ENCODE assay signal across 26 mouse cellular contexts in genomic region chr4:100298566-100298965, GRCm38 (mm10).
DNase-seq lines count a peak whose midpoint lies in the region; ATAC-seq lines count a peak whose summit lies in the region.
"Had no signal": no experiment of that assay in that cellular context is flagged by ENCODE, and none has a peak within 500 bp of the region (broad histone marks: within the 10 kb centered on the region; RNA-seq: fewer than 3 reads in every experiment).

No protein-coding gene starts in this region.

- H3K4me1 ChIP-seq in heart, embryonic 13.5 days, result peaks cover 68% of the 10 kb centered on the region
- peaks cover 39% of the 10 kb centered on the region for H3K4me1 ChIP-seq in heart, embryonic 16.5 days (ENCODE audit: control insufficient read depth, insufficient read depth, low read length)
- peaks cover 17% of the 10 kb centered on the region for H3K4me1 ChIP-seq in heart, embryonic 11.5 days (ENCODE audit: control insufficient read depth, insufficient read depth, low read length)

- peak overlapping the region; percentile 67; the same call in 1 of the 2 replicates for H3K27ac ChIP-seq in heart, embryonic 13.5 days (replicated peaks)
- H3K27ac ChIP-seq in heart, embryonic 16.5 days (ENCODE audit: low read length), result peak overlapping the region; percentile 73; the same call in 1 of the 2 replicates
- H3K27ac ChIP-seq in heart, embryonic 11.5 days (ENCODE audit: low read depth, low read length), result no peak overlapping the region
- H3K27ac ChIP-seq: embryonic facial prominence, embryonic 12.5 days; embryonic facial prominence, embryonic 15.5 days; hindbrain, embryonic 14.5 days; hindbrain, postnatal 0 days had no signal

- no peak for ATAC-seq in heart, embryonic 13.5 days (ENCODE audit: extremely low read depth, insufficient number of reproducible peaks, low FRiP score, low TSS enrichment)
- ATAC-seq in heart, embryonic 16.5 days (replicated peaks; ENCODE audit: extremely low read depth, insufficient read depth, low FRiP score), result no peak
- no peak for ATAC-seq in heart, embryonic 11.5 days (replicated peaks; ENCODE audit: insufficient number of reproducible peaks, low FRiP score, low TSS enrichment)
- ATAC-seq: forebrain, embryonic 14.5 days; forebrain, postnatal 0 days; hindbrain, postnatal 0 days; inflammation-experienced regulatory T-cells, adult 6 months; intestine, embryonic 16.5 days; Patski had no signal

- H3K4me2 ChIP-seq in heart, embryonic 13.5 days, result no peak overlapping the region
- no peak overlapping the region for H3K4me2 ChIP-seq in heart, embryonic 16.5 days (ENCODE audit: low read depth, low read length)
- no peak overlapping the region for H3K4me2 ChIP-seq in heart, embryonic 11.5 days
- H3K4me2 ChIP-seq: embryonic facial prominence, embryonic 12.5 days; embryonic facial prominence, embryonic 15.5 days; hindbrain, embryonic 14.5 days had no signal

- no peaks in the 10 kb centered on the region for H3K9me3 ChIP-seq in heart, embryonic 13.5 days
- H3K9me3 ChIP-seq in heart, embryonic 16.5 days (replicated peaks; ENCODE audit: control insufficient read depth, low read length), result no peaks in the 10 kb centered on the region
- H3K9me3 ChIP-seq in heart, embryonic 11.5 days (replicated peaks; ENCODE audit: control insufficient read depth, low read length), result no peaks in the 10 kb centered on the region
- H3K9me3 ChIP-seq: embryonic facial prominence, embryonic 12.5 days; embryonic facial prominence, embryonic 15.5 days had no signal

- 0 out of 2 replicates have a peak, but pooled peaks cover 22% of the 10 kb centered on the region for H3K27me3 ChIP-seq in heart, embryonic 13.5 days (replicated peaks)
- H3K27me3 ChIP-seq in heart, embryonic 16.5 days (ENCODE audit: control insufficient read depth, insufficient read depth, low read length), result no peaks in the 10 kb centered on the region
- peaks cover 9% of the 10 kb centered on the region for H3K27me3 ChIP-seq in heart, embryonic 11.5 days (ENCODE audit: control insufficient read depth, insufficient read depth, low read length)
- H3K27me3 ChIP-seq: CH12.LX; embryonic facial prominence, embryonic 12.5 days; embryonic facial prominence, embryonic 15.5 days; Patski had no signal

- no peaks in the 10 kb centered on the region for H3K36me3 ChIP-seq in heart, embryonic 13.5 days
- no peaks in the 10 kb centered on the region for H3K36me3 ChIP-seq in heart, embryonic 16.5 days (ENCODE audit: control insufficient read depth, insufficient read depth)
- H3K36me3 ChIP-seq in heart, embryonic 11.5 days (ENCODE audit: control insufficient read depth, insufficient read depth, low read length), result no peaks in the 10 kb centered on the region
- H3K36me3 ChIP-seq: embryonic facial prominence, embryonic 12.5 days; embryonic facial prominence, embryonic 15.5 days; G1E had no signal

- no peak overlapping the region for H3K4me3 ChIP-seq in heart, embryonic 13.5 days
- no peak overlapping the region for H3K4me3 ChIP-seq in heart, embryonic 16.5 days (ENCODE audit: low read length)
- H3K4me3 ChIP-seq in heart, embryonic 11.5 days (ENCODE audit: low read depth, low read length), result no peak overlapping the region
- H3K4me3 ChIP-seq: embryonic facial prominence, embryonic 12.5 days; embryonic facial prominence, embryonic 15.5 days had no signal

- WGBS in heart, embryonic 13.5 days, result 48% methylated on average over 5 of the region's 5 CpGs
- 45% methylated on average over 5 of the region's 5 CpGs for WGBS in heart, embryonic 16.5 days
- 48% methylated on average over 5 of the region's 5 CpGs for WGBS in heart, embryonic 11.5 days (ENCODE audit: insufficient replicate concordance)

- H3K9ac ChIP-seq in heart, embryonic 13.5 days, result no peak overlapping the region
- H3K9ac ChIP-seq in heart, embryonic 16.5 days (ENCODE audit: low read length), result no peak overlapping the region
- H3K9ac ChIP-seq in heart, embryonic 11.5 days (ENCODE audit: low read depth, low read length), result no peak overlapping the region
- H3K9ac ChIP-seq: embryonic facial prominence, embryonic 12.5 days; embryonic facial prominence, embryonic 15.5 days; forebrain, postnatal 0 days; hindbrain, embryonic 14.5 days had no signal

- peak; percentile 17 for DNase-seq in adrenal gland, postnatal 14 days
- DNase-seq in adrenal gland, postnatal 36 days, result no peak
- DNase-seq in heart, postnatal 4 days, result no peak
- DNase-seq: adrenal gland, adult 8-10 months; B cell, adult 2 months; cerebellum, adult 11 months; cerebellum, adult 2 months; cerebellum, adult 9-11 months; forebrain, postnatal 0 days; gastrocnemius, postnatal 10 days; gastrocnemius, postnatal 36 days; kidney, adult 18-20 months; kidney, adult 9 months had no signal
